Mouse (Mus musculus) myocyte (in vitro differentiated cells): Measurements from ENCODE around the gene Sptbn2.

Experiments
- CEBPB ChIP-seq: IDR thresholded peaks from 2 replicates; pipeline ENCODE4 v1.6.1; 2011; ENCODE audit warnings: mild to moderate bottlenecking, moderate library complexity; ENCODE audit not compliant: poor library complexity, insufficient read depth, severe bottlenecking
- E2F4 ChIP-seq: IDR thresholded peaks from one replicate; pipeline ENCODE4 v1.6.1; 2011; ENCODE audit warnings: mild to moderate bottlenecking, control low read depth, moderate library complexity; ENCODE audit not compliant: insufficient read depth
- MAX ChIP-seq: IDR thresholded peaks from one replicate; pipeline ENCODE4 v1.6.1; 2011; ENCODE audit warnings: low read depth, mild to moderate bottlenecking, control low read depth
- MYOD1 ChIP-seq, 3 experiments: IDR thresholded peaks; one replicate each; pipeline ENCODE4 v1.6.1; 2011; ENCODE audit warnings: control low read depth in 2 of 3, low read depth in 2 of 3, mild to moderate bottlenecking in 2 of 3, moderate library complexity in 1 of 3; ENCODE audit not compliant: insufficient read length in 2 of 3, control insufficient read depth in 1 of 3
- MYOG ChIP-seq, 3 experiments: IDR thresholded peaks; one replicate each; pipeline ENCODE4 v1.6.1; 2011; ENCODE audit warnings: control low read depth in 2 of 3, low read depth in 2 of 3, mild to moderate bottlenecking in 2 of 3; ENCODE audit not compliant: insufficient read length in 2 of 3, control insufficient read depth in 1 of 3, insufficient read depth in 1 of 3
- POLR2A ChIP-seq: IDR thresholded peaks from one replicate; pipeline ENCODE4 v1.6.1; 2011; ENCODE audit warnings: low read depth, mild to moderate bottlenecking, control low read depth, moderate library complexity; ENCODE audit not compliant: insufficient read length
- POLR2AphosphoS2 ChIP-seq: IDR thresholded peaks from one replicate; pipeline ENCODE4 v1.6.1; 2011; ENCODE audit warnings: low read depth, control low read depth; ENCODE audit not compliant: insufficient read length
- REST ChIP-seq: IDR thresholded peaks from one replicate; pipeline ENCODE4 v1.6.1; 2011; ENCODE audit warnings: mild to moderate bottlenecking, control low read depth, moderate library complexity; ENCODE audit not compliant: insufficient read depth, insufficient read length
- TCF12 ChIP-seq: IDR thresholded peaks from one replicate; pipeline ENCODE4 v1.6.1; 2011; ENCODE audit warnings: mild to moderate bottlenecking, control low read depth; ENCODE audit not compliant: poor library complexity, insufficient read depth, severe bottlenecking
- TCF3 ChIP-seq: IDR thresholded peaks from one replicate; pipeline ENCODE4 v1.6.1; 2011; ENCODE audit warnings: low read depth, control low read depth; ENCODE audit not compliant: insufficient read length
- USF1 ChIP-seq: IDR thresholded peaks from one replicate; pipeline ENCODE4 v1.6.1; 2011; ENCODE audit warnings: low read depth, mild to moderate bottlenecking, control low read depth, moderate library complexity

GRCm38 (mm10) chr19:4749975-4750374 lies 39.0 kb downstream of the Sptbn2 start:
- no peak for TF ChIP-seq POLR2A
- no peak for TF ChIP-seq POLR2AphosphoS2
- TF ChIP-seq CEBPB = no peak
- no peak for TF ChIP-seq MAX
- no peak for TF ChIP-seq TCF12
- TF ChIP-seq MYOD1 (IDR thresholded peaks at IDR 0.05; ENCODE audit: control insufficient read depth in 1 of 3, insufficient read length in 2 of 3, low read depth in 2 of 3) = no peak
- no peak for TF ChIP-seq USF1
- no peak for TF ChIP-seq E2F4
- TF ChIP-seq MYOG (IDR thresholded peaks at IDR 0.05; ENCODE audit: control insufficient read depth in 1 of 3, insufficient read depth in 1 of 3, insufficient read length in 2 of 3, low read depth in 2 of 3) = no peak
- TF ChIP-seq REST = no peak
- no peak for TF ChIP-seq TCF3
